Mouse (Mus musculus) forebrain, embryonic 14.5 days (tissue): ENCODE measurements around the gene Olfr76. TPM values are rescaled to one million over a fixed set of nuclear protein-coding genes. Genes with fewer than 3 reads are reported as not detected.
"Not testable (repeated sequence)": the region's sequence is repeated elsewhere in the genome, so short reads cannot be mapped to it uniquely, and the experiment has no call there.

Experiments used
- ATAC-seq: fragments of 200-750 bp; cut with Nextera tagmentation; 2 replicates; pipeline ENCODE4 v1.8.0; 2017; ENCODE audit warnings: mild to moderate bottlenecking, moderate library complexity
- DNase-seq: peaks from one replicate; pipeline ENCODE4 v3.0.0-alpha.2; 2015; ENCODE audit warnings: low spot score
- H3K27ac ChIP-seq: fragments of 300-500 bp; sonication (generic); 2 replicates; pipeline ENCODE4 v1.5.1; 2014; ENCODE audit warnings: low read depth, mild to moderate bottlenecking, control low read depth, low read length, moderate library complexity
- H3K27me3 ChIP-seq: fragments of 300-500 bp; sonication (generic); replicated peaks from 2 replicates; pipeline ENCODE4 v1.6.1; 2014; ENCODE audit warnings: low read length, control low read depth, mixed read lengths; ENCODE audit not compliant: control insufficient read depth, insufficient read depth
- H3K36me3 ChIP-seq: fragments of 300-500 bp; sonication (generic); 2 replicates; pipeline ENCODE4 v1.6.1; 2014; ENCODE audit warnings: low read length, control low read depth; ENCODE audit not compliant: control insufficient read depth, insufficient read depth
- H3K4me1 ChIP-seq: fragments of 300-500 bp; sonication (generic); 2 replicates; pipeline ENCODE4 v1.6.1; 2014; ENCODE audit warnings: antibody characterized with exemption, low read length, control low read depth; ENCODE audit not compliant: control insufficient read depth, insufficient read depth
- H3K4me2 ChIP-seq: fragments of 300-500 bp; sonication (generic); 2 replicates; pipeline ENCODE4 v1.6.1; 2014; ENCODE audit warnings: mild to moderate bottlenecking, control low read depth, low read length
- H3K4me3 ChIP-seq: fragments of 300-500 bp; sonication (generic); 2 replicates; pipeline ENCODE4 v1.5.1; 2014; ENCODE audit warnings: low read depth, low read length, control low read depth
- H3K9ac ChIP-seq: fragments of 300-500 bp; sonication (generic); 2 replicates; pipeline ENCODE4 v1.6.1; 2014; ENCODE audit warnings: mild to moderate bottlenecking, low read length, control low read depth, moderate library complexity
- H3K9me3 ChIP-seq: fragments of 300-500 bp; sonication (generic); replicated peaks from 2 replicates; pipeline ENCODE4 v1.6.1; 2016; ENCODE audit warnings: low read length, control low read depth, mixed read lengths; ENCODE audit not compliant: control insufficient read depth
- WGBS: fragments of 180-500 bp; shearing (Covaris S2); extraction: QIAGEN DNeasy Blood & Tissue Kit; methylation state at CpG from one replicate; pipeline ENCODE4 v1.1.7; 2014; 5-methylcytosine and 5-hydroxymethylcytosine counted together
- polyA plus RNA-seq: library from polyadenylated mRNA; unstranded; fragments of >200 nt; fragmentation: Nextera tagmentation; extraction: Ambion mirVana; gene quantifications from 2 replicates; pipeline ENCODE4 v1.2.1, GENCODE M21; 2014

Olfr76 gene
- not detected in 2 replicates for polyA plus RNA-seq

DNA sequence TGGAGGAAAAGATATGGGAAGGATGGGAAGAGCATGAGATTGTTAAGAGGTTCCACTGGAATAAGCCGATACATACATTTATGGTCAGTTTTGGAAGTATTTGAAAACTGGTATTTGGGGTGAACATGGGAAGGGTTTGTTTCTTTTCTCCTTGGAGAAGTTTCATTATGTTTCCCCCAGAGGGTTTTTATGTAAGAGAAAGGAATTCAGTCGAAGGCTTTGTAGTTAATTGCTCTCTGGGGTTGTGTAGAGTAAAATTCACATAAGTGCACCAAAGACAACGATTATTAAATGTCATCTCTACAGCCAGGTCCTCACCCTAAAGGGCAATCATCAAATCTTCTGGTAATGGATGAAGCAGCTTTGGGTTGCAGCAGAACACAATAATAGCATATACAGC, at the start of gene Olfr76:
TSS of gene Olfr76 (minus strand) at position 101 of the 400 bp plus-strand sequence.
- Histone ChIP-seq H3K4me1 (no peaks in the 10 kb centered on the region), H3K9ac (no peak within 1 kb of the TSS), H3K4me3 (no peak within 1 kb of the TSS), H3K9me3 (no peaks in the 10 kb centered on the region), H3K4me2 (no peak within 1 kb of the TSS), H3K27ac (no peak within 1 kb of the TSS), H3K27me3 (no peaks in the 10 kb centered on the region), H3K36me3 (no peaks in the 10 kb centered on the region)
- DNase-seq, result no peak
- ATAC-seq, result no peak
- 74% methylated on average over 3 of the region's 3 CpGs for WGBS

DNA sequence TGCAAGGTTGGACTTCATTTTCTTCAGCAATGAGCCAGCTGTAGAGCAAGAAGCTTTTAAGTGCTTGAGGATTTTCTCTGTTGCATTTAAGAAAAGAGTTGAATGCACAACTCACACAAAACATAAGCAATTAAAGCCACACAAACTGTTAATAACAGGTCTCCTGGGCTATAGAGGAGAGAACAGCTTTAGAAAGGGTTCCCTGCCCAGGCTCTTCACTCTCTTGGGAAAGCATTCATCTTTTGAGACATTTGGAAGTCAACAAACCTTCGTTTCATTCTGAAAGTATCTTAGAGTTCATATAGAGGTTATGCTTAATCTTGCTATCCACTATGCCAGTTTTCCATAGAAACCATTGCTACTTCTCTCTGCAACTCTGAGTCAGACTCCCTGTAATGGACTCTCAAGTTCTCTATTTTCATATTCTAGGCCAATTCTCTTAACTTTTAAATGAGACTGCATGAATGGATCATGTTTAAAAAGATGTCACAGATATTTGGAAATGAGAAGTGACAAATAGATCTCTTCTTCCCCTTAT, 47.1 kb upstream of the Olfr76 start, which contains the start of gene Olfr1555-ps1:
TSS of gene Olfr1555-ps1 (minus strand) at position 51 of the 538 bp plus-strand sequence.
- H3K27ac ChIP-seq, H3K9ac ChIP-seq, H3K4me1 ChIP-seq, H3K4me3 ChIP-seq, ATAC-seq, H3K9me3 ChIP-seq, DNase-seq, H3K4me2 ChIP-seq, H3K27me3 ChIP-seq, H3K36me3 ChIP-seq: not testable (repeated sequence)
- 33% methylated on average over 1 of the region's 1 CpGs for WGBS

DNA sequence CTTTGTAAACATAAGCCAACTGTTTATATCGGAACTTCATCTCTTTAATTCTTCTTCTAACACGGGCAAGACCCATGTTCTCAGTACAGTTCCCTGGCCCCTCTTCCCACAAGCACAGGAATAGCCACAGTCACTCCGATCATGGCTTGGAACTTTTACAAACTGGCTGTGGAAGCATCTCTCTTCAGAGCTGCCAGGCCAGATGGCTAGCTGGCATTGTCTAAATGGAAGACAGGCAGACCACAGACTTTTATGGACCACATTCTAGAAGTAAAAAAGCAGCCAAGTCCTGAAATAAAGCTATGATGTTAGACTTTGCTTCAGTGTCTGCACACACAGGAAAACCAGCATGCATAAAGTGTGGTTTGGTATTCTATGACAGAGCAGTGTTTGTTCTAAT, 22.4 kb upstream of the Olfr76 start:
- no peak overlapping the region for H3K27ac ChIP-seq
- H3K36me3 ChIP-seq, result no peaks in the 10 kb centered on the region
- H3K27me3 ChIP-seq, result no peaks in the 10 kb centered on the region
- 90% methylated on average over 3 of the region's 3 CpGs for WGBS
- H3K4me1 ChIP-seq, result no peaks in the 10 kb centered on the region
- no peak overlapping the region for H3K9ac ChIP-seq
- DNase-seq (peak; percentile 1), ATAC-seq (no peak)
- no peak overlapping the region for H3K4me3 ChIP-seq
- H3K9me3 ChIP-seq, result no peaks in the 10 kb centered on the region
- H3K4me2 ChIP-seq, result no peak overlapping the region

DNA sequence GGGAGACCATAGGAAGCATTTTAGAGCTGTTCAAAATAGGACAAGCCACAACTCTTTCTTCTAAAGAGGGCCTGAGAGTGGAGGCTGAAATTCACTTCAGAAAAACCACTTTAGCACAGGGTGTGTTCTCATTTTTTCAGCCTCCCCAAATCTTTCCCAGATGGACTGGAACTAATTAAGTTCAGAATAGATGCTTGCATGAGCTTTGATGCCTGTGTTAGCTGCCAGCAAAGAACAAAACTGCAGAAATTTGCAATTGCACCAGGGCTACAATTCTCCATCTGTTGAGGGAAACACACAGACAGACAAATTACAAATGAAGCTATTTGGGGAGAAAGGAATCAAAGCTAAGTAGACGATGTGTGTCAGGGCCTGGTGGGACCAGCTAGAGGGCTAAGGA, 20.4 kb upstream of the Olfr76 start:
- H3K4me1 ChIP-seq, result no peaks in the 10 kb centered on the region
- ATAC-seq, result no peak
- H3K4me3 ChIP-seq, result no peak overlapping the region
- H3K36me3 ChIP-seq, result no peaks in the 10 kb centered on the region
- DNase-seq, result peak; percentile 30
- no peaks in the 10 kb centered on the region for H3K27me3 ChIP-seq
- no peak overlapping the region for H3K9ac ChIP-seq
- 44% methylated on average over 1 of the region's 1 CpGs for WGBS
- no peak overlapping the region for H3K27ac ChIP-seq
- no peak overlapping the region for H3K4me2 ChIP-seq
- no peaks in the 10 kb centered on the region for H3K9me3 ChIP-seq

DNA sequence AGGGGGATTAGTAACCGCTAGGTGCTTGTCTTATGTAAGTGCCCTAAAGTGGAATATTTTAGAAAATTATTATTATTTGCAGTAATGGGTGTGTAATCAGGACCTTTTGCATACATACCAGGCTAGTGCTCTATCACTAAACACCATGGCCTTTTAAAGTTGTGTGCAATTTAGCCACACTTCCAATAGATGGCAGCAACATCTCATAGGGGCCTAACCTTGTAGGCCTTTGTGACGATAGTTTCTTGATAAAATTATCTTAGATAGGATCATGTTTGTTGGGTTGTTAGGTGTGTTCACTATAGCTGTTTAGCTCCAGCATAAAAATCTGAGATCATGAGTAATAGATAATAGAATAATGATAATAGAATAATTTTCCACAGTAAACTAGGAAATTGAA, 11.3 kb upstream of the Olfr76 start:
- Histone ChIP-seq H3K4me3 (no peak overlapping the region), H3K4me2 (no peak overlapping the region), H3K4me1 (no peaks in the 10 kb centered on the region), H3K36me3 (no peaks in the 10 kb centered on the region), H3K27ac (no peak overlapping the region), H3K9ac (no peak overlapping the region), H3K9me3 (no peaks in the 10 kb centered on the region), H3K27me3 (no peaks in the 10 kb centered on the region)
- DNase-seq (peak; percentile 26), ATAC-seq (no peak)
- 34% methylated on average over 2 of the region's 2 CpGs for WGBS

DNA sequence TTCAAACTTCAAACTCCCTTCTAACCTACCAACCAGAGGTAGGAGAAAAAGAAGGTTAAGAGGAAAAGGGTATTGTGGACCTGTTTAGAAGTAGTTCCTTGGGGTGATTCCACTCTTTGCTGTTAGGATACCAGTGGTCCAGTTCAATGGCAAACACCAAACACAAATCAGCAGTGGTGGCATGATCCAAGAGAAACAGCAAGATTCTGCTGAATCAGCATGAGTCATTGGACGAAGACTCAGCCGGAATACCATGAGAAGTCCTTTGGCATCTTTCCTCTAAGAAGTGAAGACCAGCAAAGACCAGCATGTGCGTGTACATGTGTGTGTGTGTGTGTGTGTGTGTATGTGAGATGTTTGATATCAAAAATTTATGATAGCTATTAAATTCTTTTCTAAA, 6.5 kb downstream of the Olfr76 start:
- Histone ChIP-seq H3K4me1 (no peaks in the 10 kb centered on the region), H3K4me2 (no peak overlapping the region), H3K9me3 (no peaks in the 10 kb centered on the region), H3K36me3 (no peaks in the 10 kb centered on the region), H3K27ac (no peak overlapping the region), H3K27me3 (no peaks in the 10 kb centered on the region), H3K9ac (no peak overlapping the region), H3K4me3 (no peak overlapping the region)
- DNase-seq (no peak), ATAC-seq (no peak)
- 84% methylated on average over 3 of the region's 3 CpGs for WGBS

DNA sequence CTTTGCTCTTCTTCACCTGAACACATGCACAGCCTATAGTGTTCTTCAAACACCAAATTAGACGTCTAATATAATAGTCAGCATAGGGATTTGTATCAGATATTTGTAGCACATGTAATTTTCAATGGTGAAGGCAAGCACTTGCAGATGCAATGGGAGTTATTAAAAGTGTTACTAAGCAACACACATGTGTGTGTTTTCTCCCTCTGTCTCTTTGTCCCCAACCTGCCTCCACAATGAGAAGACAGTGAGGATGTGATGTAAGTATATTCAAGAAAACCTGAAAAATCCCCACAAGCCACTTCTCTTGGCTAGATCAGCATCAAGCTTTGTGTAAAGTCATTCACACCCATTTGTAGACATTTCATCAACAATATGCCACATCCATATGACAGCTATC, 7.2 kb downstream of the Olfr76 start, which contains the start of gene Olfr1428:
TSS of gene Olfr1428 (minus strand) at position 101 of the 400 bp plus-strand sequence.
- Histone ChIP-seq H3K4me1 (no peaks in the 10 kb centered on the region), H3K4me3 (no peak within 1 kb of the TSS), H3K4me2 (no peak within 1 kb of the TSS), H3K27ac (no peak within 1 kb of the TSS), H3K9me3 (no peaks in the 10 kb centered on the region), H3K36me3 (no peaks in the 10 kb centered on the region), H3K9ac (no peak within 1 kb of the TSS), H3K27me3 (no peaks in the 10 kb centered on the region)
- ATAC-seq (no peak), DNase-seq (no peak)
- WGBS, result 85% methylated on average over 1 of the region's 1 CpGs

DNA sequence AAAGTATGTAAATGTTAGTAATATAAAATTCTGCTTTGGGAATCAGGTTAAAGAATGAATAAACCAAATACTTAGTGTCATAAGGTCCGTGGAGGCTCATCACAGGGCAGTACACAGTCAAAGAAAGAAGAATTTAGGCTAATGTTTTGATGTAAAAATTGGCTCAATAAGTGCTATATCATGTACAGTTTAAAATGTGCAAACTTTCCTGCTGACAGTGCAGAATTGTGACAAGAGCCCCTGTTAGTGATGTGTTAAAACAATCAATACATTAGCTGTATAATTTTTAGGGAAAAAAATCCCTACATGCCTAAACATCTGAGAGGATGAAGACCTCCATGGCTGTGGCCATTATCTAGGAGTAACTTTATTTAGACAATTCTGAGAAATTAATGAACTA, 9.2 kb downstream of the Olfr76 start:
- no peak overlapping the region for H3K27ac ChIP-seq
- ATAC-seq, result no peak
- 82% methylated on average over 1 of the region's 1 CpGs for WGBS

DNA sequence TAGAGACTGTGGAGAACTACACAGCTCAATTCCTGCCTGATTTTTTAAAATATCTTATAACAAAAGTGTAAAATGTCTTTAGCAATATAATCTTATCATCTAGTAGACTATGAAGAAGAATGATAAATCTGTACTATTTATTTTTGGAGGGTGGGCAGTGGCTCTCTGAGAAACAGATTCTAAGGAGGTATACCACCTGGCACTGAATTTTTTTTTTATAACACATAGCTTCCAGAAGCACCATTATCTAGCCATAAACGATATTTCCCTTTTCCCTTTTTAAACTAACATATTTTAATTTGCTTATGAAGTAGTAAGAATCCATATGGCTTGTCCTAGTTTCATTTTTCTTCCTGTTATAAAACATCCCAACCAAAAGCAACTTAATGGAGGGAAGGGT, 18.5 kb downstream of the Olfr76 start:
- H3K4me3 ChIP-seq, result no peak overlapping the region
- no peaks in the 10 kb centered on the region for H3K27me3 ChIP-seq
- H3K9ac ChIP-seq, result no peak overlapping the region
- H3K4me1 ChIP-seq, result no peaks in the 10 kb centered on the region
- WGBS, result 72% methylated on average over 1 of the region's 1 CpGs
- no peaks in the 10 kb centered on the region for H3K36me3 ChIP-seq
- ATAC-seq, result no peak
- no peaks in the 10 kb centered on the region for H3K9me3 ChIP-seq
- no peak overlapping the region for H3K4me2 ChIP-seq
- no peak overlapping the region for H3K27ac ChIP-seq
- DNase-seq, result no peak

More for the DNA sequence above, 9.2 kb downstream of the Olfr76 start:
- DNase-seq, result no peak
- H3K27me3 ChIP-seq, result no peaks in the 10 kb centered on the region
- no peak overlapping the region for H3K4me3 ChIP-seq
- H3K4me1 ChIP-seq, result no peaks in the 10 kb centered on the region
- H3K9ac ChIP-seq, result no peak overlapping the region
- no peaks in the 10 kb centered on the region for H3K9me3 ChIP-seq
- no peaks in the 10 kb centered on the region for H3K36me3 ChIP-seq
- H3K4me2 ChIP-seq, result no peak overlapping the region
